Comparison of ENCODE assay signal across 8 mouse cellular contexts in genomic region chr5:146299520-146299870, GRCm38 (mm10).
DNase-seq lines count a peak whose midpoint lies in the region; ATAC-seq and TF ChIP-seq lines count a peak whose summit lies in the region.
"Had no signal": no experiment of that assay in that cellular context is flagged by ENCODE, and none has a peak within 500 bp of the region (broad histone marks: within the 10 kb centered on the region; RNA-seq: fewer than 3 reads in every experiment).

No protein-coding gene starts in this region.

- H3K4me2 ChIP-seq in hindbrain, embryonic 12.5 days (replicated peaks): no peak overlapping the region
- H3K4me2 ChIP-seq: neural tube, embryonic 13.5 days had no signal

- no peak overlapping the region for H3K4me3 ChIP-seq in hindbrain, embryonic 12.5 days
- H3K4me3 ChIP-seq: neural tube, embryonic 13.5 days had no signal

- POLR2A ChIA-PET in Patski (lab: Charles Lee): no interaction called here

- peak; percentile 60 for DNase-seq in left cerebral cortex, postnatal 4 days
- DNase-seq in left cerebral cortex, adult 11 months (ENCODE audit: low spot score): no peak
- DNase-seq in Patski (ENCODE audit: low read depth, low spot score): peak; percentile 22
- DNase-seq in adrenal gland, postnatal 25 days: peak; percentile 62
- DNase-seq in kidney, postnatal 10 days: peak; percentile 86
- peak; percentile 81 for DNase-seq in splenic B cell, adult 2 months (ENCODE audit: low read depth, low spot score)

- no peak overlapping the region for H3K27ac ChIP-seq in hindbrain, embryonic 12.5 days

- no peak for TF ChIP-seq CTCF in Patski (IDR thresholded peaks at IDR 0.05)

- intact Hi-C loops in left cerebral cortex, postnatal 4 days (cut with DNase I): no loop called here

- in situ Hi-C loops in Patski (cut with MboI; ENCODE audit: low pct_unique_long_range_greater_than_20kb): no loop called here

- no peaks in the 10 kb centered on the region for H3K4me1 ChIP-seq in hindbrain, embryonic 12.5 days

- 95% methylated on average over 8 of the region's 8 CpGs for WGBS in hindbrain, embryonic 12.5 days

- no peaks in the 10 kb centered on the region for H3K27me3 ChIP-seq in Patski
- H3K27me3 ChIP-seq in splenic B cell, adult 2 months (ENCODE audit: control insufficient read depth, insufficient read depth, low read length, poor library complexity, severe bottlenecking): no peaks in the 10 kb centered on the region
- no peaks in the 10 kb centered on the region for H3K27me3 ChIP-seq in hindbrain, embryonic 12.5 days
- H3K27me3 ChIP-seq: neural tube, embryonic 13.5 days had no signal

- H3K36me3 ChIP-seq in splenic B cell, adult 2 months (ENCODE audit: control insufficient read depth, insufficient read depth, low read length, poor library complexity, severe bottlenecking): 0 out of 2 replicates have a peak, but pooled peaks cover 1% of the 10 kb centered on the region
- peaks cover 59% of the 10 kb centered on the region for H3K36me3 ChIP-seq in hindbrain, embryonic 12.5 days

- H3K9ac ChIP-seq in hindbrain, embryonic 12.5 days: no peak overlapping the region
- H3K9ac ChIP-seq: neural tube, embryonic 13.5 days had no signal

- H3K9me3 ChIP-seq in hindbrain, embryonic 12.5 days (replicated peaks): no peaks in the 10 kb centered on the region
- H3K9me3 ChIP-seq: neural tube, embryonic 13.5 days had no signal

- CTCF ChIA-PET in Patski (lab: Charles Lee): interaction anchor here (1.6 kb wide), 1 partner anchor 78 kb away, joined by 4 read pairs; the partner anchor contains the start of gene Rnf6

- no peak for ATAC-seq in Patski
- no peak for ATAC-seq in hindbrain, embryonic 12.5 days (ENCODE audit: low FRiP score)
